Mouse (Mus musculus): Measurements from ENCODE around the gene Actr1b. TPM values are rescaled to one million over a fixed set of nuclear protein-coding genes. Genes with fewer than 3 reads are reported as not detected.

Actr1b gene
- total RNA-seq (2015) = 21.5 and 22.7 TPM in 2 replicates
- 55.0 TPM in 2 replicates for total RNA-seq (2017)

DNA sequence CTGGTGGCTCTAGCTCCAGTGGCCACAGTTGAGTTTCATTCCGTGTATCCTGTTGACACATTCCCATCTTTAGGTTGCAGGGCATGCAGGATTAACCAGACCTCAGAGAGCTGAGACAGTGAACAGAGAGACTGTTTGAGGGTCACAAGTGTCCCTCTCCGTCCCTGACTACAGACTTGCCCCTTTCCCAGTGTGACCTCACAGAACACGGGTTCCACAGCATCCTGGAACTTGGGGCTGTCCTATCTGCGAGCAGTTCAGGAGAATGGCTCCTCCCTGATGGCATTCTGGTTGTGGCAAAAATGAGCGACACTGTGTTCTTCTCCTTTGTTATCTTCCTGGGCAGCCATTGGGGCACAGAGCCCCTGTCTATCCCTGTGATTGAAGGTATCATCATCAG lies at the start of gene Actr1b:
TSS of gene Actr1b (minus strand) at position 112 of the 400 bp plus-strand sequence.
- ATAC-seq (replicated peaks; ENCODE audit: poor library complexity) = no peak

DNA sequence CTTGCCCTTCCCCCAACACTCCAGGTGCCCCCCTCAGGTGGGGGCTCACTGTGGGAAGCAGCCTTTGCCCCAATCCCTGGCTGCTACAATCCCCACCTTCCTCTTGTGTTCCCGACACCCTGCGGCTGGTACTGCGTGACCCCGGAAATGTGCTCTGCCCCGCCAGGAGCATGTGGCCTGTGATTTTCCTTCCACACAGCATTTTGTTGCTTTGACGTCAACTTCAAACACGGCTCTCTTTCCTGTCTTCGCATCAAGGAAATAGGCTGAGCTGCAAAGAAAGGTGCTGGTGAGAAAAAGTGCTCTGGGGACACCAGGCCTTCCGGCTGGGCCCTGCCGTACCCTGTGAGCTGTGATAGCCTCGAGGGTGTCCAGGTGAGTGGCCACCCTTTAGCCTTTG lies 47.3 kb upstream of the Actr1b start, which contains the start of gene Zap70:
TSS of gene Zap70 (plus strand) at position 231 of the 400 bp plus-strand sequence.
- ATAC-seq (replicated peaks; ENCODE audit: poor library complexity) = no peak

DNA sequence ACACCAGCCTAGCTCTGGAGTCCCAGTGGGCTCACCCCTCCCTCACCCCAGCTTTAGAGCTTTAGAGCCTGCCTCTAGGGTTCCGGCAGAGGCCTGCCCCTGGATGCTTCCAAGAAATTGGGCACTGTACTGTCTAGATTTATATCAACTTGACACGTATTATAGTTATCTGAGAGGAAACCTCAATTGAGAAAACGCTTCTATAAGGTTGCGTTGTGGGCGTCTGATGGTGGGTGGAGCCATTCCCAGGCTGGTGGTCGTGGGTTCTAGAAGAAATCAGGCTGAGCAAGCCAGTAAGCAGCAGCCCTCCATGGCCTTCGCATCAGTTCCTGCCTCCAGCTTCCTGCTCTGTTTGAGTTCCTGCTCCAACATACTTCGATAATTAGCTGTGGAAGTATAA lies 46.8 kb upstream of the Actr1b start:
- no peak for ATAC-seq (replicated peaks; ENCODE audit: poor library complexity)

GRCm38 (mm10) chr1:36760401-36760800 lies 46.2 kb upstream of the Actr1b start:
- ATAC-seq (replicated peaks; ENCODE audit: poor library complexity) = no peak

DNA sequence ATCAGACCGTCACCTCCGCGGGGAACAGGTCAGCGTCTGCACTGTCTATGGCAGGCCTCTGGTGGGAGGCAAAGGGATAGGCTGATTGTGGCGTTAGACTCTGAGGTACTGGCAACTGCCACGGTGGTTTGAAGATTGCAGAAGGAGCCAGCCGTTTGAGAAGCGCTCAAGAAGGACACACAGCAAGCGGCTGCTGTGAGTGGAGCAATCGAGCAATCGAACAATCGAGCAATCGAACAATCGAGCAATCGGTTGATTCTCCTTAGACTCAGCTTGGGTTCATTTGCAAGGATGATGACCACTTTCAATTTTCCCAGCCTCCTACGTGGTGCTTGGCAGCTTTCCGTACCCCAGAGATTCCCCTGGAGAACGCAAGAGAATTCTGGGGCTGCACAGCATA lies 44.9 kb upstream of the Actr1b start:
- ATAC-seq (replicated peaks; ENCODE audit: poor library complexity) = no peak

DNA sequence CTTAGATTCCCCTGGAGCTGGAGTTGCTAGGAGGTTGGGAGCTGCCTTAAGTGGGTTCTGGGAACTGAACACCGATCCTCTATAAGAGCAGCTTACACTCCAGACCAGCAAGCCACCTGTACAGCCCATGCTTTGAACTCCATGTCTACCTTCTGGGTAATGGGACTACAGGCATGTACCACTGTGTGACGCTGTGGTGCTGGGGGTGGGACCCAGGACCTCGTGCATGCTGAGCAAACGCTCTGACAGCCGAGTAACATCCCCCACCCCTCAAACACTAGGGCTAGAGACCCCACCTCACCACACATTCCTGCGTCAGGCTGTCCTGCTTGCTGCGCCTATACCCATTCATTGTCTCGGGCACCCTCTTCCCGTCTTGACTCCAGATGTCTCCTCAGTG lies 44.3 kb upstream of the Actr1b start:
- no peak for ATAC-seq (replicated peaks; ENCODE audit: poor library complexity)

GRCm38 (mm10) chr1:36753932-36754675 lies 39.9 kb upstream of the Actr1b start:
- peak; percentile 86 for ATAC-seq (replicated peaks; ENCODE audit: poor library complexity)

- peak; percentile 74 for ATAC-seq (replicated peaks; ENCODE audit: poor library complexity)
Observed at GRCm38 (mm10) chr1:36746452-36746851, 32.2 kb upstream of the Actr1b start.

DNA sequence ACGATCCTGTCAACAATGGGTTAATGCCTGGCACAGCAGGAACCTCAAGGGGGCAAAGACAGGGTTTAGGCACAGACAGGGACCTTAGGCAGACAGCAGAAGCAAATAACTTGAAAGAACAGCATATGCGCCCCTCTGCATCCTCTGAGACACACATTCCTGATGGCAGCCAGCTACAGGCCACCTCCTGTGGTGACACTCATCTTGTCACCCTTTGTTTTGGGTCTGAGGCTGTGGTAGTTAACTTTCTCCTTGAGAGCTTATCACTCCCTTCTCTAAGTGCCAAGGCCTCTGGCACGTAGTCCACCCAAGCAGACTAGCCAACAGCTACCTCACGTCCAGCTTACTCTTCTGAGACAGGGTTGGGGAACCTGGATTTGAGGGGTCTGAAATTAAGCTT lies 31.4 kb upstream of the Actr1b start:
- ATAC-seq (replicated peaks; ENCODE audit: poor library complexity) = no peak

DNA sequence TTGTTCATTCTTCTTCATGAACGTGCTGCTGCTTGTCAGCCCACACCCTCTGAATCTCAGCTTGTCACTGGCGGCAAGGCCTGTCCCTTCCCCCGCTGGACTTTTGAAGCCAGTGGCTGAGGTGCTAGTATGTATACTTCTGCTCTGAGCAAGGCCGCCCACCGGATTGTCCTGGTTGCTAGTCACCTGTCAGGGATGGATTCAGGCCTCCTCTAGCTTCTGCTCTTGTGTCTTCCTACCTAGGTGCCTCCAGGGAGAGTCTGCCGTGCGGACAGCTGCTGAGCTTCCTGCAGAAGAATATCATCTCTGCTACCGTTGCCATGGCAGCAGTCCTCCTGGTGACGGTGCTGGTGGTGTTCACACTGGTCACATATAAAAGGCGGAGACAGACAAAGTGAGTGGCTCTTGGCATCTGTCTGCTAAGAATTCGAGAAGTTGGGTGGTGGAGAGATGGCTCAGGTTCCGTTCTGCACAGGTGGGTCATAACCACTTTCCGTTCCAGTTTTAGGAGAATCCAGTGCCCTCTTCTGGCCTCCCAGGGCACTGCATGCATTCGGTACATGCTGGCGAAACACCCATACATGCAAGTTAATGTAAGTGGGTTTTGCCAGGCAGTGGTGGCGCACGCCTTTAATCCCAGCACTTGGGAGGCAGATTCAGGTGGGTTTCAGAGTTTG lies 30.2 kb upstream of the Actr1b start:
- ATAC-seq (replicated peaks; ENCODE audit: poor library complexity) = peak; percentile 88

GRCm38 (mm10) chr1:36743046-36743445 lies 28.8 kb upstream of the Actr1b start:
- ATAC-seq (replicated peaks; ENCODE audit: poor library complexity) = no peak

DNA sequence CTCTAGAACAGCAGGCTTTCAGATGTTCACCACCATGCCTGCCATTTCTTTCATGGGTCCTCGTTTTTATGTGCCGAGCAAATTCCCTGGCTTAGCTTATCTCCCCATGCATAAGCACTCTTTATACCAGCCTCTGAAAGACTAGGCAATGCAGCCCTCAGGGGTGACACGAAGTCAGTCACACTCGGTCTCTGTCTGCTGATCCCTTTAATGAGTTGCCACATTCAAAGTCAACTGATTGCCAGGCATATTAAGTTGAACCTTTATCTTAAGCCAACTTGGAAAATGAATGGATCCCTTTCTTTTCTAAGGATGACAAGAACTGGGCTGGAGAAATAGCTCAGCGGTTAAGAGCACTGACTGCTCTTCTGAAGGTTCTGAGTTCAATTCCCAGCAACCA lies 25.0 kb upstream of the Actr1b start:
- no peak for ATAC-seq (replicated peaks; ENCODE audit: poor library complexity)

DNA sequence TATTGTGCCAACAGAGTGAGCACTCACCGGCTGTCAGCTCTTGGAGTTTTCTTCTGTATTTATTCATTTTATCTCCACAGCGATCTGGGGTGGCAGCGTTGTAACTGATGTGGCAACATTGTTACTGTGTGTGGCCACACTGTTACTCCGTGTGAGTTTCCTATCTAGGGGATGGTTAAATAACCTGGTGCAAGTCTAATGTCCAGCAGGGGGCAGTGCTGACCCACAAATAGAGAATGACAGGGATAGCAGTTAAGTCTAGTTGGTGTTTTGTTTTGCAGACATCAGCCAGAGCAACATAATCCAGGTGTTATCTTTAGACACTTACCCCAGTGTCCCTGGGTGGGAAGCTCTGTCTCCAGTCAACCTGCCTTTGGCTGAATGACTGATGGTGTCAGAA lies 23.1 kb upstream of the Actr1b start:
- peak; percentile 99 for ATAC-seq (replicated peaks; ENCODE audit: poor library complexity)

GRCm38 (mm10) chr1:36724057-36724431 lies 9.8 kb upstream of the Actr1b start:
- ATAC-seq (replicated peaks; ENCODE audit: poor library complexity) = no peak

- no peak for ATAC-seq (replicated peaks; ENCODE audit: poor library complexity)
Observed at GRCm38 (mm10) chr1:36723146-36724056, 9.2 kb upstream of the Actr1b start.

DNA sequence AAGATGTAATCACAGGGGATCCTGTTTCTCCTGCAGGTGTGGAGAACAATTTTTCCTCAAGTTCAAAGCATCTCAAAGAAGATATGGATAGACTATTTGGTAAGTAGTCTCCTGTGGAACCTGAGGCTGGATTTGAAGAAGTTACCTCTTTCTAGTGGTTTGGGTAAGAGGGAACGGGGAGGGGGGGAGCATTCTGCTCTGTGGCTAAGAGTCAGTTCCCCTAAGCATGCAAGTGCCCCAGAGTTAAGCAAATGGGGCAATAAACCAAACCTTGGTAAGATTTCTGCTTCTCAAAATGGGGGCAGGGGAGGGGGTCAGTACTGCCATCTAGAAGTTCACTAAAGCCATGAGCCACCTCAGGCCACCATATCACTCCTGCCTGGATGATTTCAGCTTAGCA lies 4.6 kb upstream of the Actr1b start:
- ATAC-seq (replicated peaks; ENCODE audit: poor library complexity) = peak; percentile 74

- no peak for ATAC-seq (replicated peaks; ENCODE audit: poor library complexity)
Observed at GRCm38 (mm10) chr1:36711104-36711503, 3.1 kb downstream of the Actr1b start.

DNA sequence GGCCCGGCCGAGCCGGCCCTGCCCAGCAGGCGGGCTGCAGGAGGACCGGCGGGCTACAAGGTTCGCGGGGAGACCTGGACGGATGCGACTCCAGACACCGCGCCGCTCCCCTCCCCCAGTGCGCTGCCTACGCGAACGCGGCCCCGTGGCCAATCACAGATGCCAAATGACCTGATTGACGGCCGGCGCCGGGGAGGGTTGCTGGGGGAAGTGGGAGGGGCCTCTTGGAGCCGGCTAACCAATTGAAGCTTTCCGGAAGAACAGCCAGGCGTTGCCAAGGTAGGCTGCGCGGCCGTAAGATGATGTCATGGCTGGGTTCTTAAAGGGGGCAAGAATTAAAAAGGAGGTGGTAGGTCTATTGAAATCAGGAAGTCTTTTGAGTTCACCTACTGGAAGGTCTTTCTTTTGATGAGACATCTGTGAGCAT lies 4.4 kb downstream of the Actr1b start, which contains the start of gene 4933424G06Rik:
TSS of gene 4933424G06Rik (plus strand) at position 296 of the 427 bp plus-strand sequence.
- peak; percentile 97 for ATAC-seq (replicated peaks; ENCODE audit: poor library complexity)

DNA sequence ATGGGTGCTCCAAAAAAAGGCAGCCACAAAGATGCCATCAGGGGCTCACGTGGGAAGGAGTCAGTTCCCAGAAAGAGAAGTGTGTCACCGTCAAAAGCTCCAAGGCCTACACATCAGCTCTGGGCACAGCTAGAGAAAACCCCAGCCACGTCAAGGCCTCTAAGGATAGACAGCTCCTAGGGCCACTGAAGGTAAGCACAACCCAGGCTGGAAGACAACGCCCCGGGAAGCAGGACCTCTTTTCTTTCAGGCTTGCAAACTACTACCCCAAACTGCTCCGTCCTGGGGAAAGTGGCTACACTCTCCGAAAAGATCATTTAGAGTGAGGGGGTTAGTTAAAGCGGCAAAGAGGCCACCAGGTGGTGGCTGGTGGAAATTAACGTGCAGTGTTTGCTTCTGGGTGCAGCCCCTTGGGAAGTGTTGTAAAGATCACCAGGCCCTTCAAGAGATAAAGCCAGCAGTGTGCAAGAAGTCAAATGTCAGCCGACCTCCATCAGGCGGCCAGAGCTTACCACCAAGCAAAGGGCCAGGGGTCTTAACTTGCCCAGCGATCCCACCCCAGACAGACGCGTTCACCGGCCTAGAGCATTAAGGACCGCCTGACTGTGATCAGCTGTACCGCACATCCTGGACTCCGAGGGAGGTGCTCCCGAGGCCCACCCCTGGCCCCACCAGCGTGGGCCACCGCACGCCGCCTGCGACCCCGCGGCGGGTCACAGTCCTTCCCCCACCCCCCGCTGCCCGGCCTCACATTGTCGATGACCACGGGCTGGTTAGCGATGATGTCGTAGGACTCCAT lies 5.0 kb downstream of the Actr1b start:
- ATAC-seq (replicated peaks; ENCODE audit: poor library complexity) = peak; percentile 53

GRCm38 (mm10) chr1:36708626-36709025 lies 5.6 kb downstream of the Actr1b start:
- ATAC-seq (replicated peaks; ENCODE audit: poor library complexity) = no peak
